Mouse (Mus musculus) olfactory bulb, adult 2 months (tissue): ENCODE measurements around the gene Hist1h1d.
"Not testable (repeated sequence)": the region's sequence is repeated elsewhere in the genome, so short reads cannot be mapped to it uniquely, and the experiment has no call there.

ENCODE experiments used
- CTCF ChIP-seq: fragments of 200-500 bp; IDR thresholded peaks from 2 replicates; pipeline ENCODE4 v1.5.1; 2012; ENCODE audit warnings: low read depth, mild to moderate bottlenecking, low read length, moderate library complexity; ENCODE audit not compliant: insufficient read depth
- POLR2A ChIP-seq: fragments of 200-500 bp; IDR thresholded peaks from 2 replicates; pipeline ENCODE4 v1.6.1; 2012; ENCODE audit warnings: mild to moderate bottlenecking, low read depth, low read length, moderate library complexity; ENCODE audit not compliant: insufficient read depth

GRCm38 (mm10) chr13:23542999-23543607 is 10.0 kb upstream of the Hist1h1d start, which contains the start of gene Hist1h2bh:
- not testable (repeated sequence) for TF ChIP-seq CTCF, POLR2A
